Mouse (Mus musculus): ENCODE measurements at regions not wholly inside any gene's neighbourhood (a gene's known extent, or its start where the extent isn't known, plus 50 kb on each side); places are given as distances from the start of the nearest gene placed in this dataset.

DNA sequence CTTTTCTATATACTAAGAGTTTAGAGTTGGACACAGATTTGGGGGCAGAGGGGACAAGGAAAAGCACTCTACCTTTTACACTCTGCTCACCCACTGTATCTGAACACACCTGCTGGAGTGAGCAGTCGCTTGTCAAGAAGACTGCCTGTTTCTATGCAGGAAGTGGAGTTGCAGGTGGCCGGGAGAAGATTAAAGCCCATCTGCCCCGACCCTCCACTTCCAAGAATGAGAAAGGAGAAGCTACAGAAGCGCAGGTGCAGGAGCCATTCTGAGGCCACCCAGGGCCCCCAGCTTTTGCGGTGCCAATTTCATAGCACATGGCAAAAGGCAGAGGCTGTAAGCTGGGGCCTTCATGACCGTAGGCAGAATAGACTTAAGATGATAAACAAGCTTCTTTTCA lies 108.4 kb upstream of the Atp6ap2 start:
- ATAC-seq: no peak

DNA sequence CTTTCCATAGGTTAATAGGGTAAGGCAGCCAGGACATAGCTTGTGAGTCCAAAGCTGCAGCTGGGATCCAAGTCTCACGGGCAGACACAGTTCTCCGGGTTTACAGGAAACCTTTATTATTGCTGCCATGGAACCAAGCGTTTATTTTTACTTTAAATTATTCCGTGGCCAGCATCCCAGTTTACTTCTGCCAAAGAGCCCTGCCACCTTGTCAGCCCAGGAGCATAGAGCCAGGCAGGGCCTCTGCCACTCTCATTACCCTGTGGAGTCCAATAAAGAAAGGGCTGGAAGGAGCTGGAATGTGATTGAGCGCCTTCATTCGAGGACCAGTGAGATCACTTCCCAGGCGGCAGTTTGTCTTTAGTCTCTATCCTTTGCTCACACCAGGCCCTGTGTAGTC lies 96.6 kb upstream of the Atp6ap2 start:
- no peak for ATAC-seq

DNA sequence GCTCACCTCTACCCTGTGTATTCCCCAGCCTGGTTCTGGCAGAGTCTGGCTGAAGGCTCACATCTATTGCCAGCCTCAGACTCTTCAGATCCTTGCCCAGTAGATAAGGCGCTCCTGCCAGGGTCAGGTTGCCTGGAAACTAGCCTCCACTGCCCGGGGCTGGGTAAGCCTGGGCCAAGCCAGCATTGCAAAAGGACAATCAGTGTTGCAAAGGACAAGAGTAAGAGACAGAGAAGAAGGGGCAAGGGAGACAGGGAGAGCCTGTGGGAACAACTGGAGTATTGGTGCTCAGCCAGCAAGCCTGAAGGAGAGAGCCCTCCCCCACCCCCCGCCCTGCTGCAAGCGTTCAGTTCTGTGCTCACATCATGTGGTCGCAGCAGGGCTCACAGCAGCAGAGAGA lies 94.4 kb upstream of the Atp6ap2 start:
- no peak for ATAC-seq

DNA sequence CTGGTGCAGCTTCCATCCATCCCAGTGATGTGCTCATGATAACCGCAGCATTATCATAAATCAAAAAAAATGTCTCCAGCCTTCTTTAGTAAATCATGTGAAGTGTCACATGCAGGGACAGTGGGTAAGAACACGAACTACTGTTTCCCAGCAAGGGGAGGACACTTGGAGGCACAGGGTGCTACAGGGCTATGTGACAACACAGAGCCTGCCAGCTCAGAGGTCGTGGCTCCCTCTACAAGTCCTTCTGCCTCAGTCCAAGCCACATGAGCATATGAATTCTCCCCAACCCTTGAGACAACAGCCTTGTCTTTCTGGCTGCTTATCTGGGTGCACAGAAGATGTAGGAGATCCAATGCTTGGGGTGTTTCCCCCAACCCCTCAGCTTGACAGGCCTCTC lies 93.7 kb upstream of the Atp6ap2 start:
- ATAC-seq: no peak

DNA sequence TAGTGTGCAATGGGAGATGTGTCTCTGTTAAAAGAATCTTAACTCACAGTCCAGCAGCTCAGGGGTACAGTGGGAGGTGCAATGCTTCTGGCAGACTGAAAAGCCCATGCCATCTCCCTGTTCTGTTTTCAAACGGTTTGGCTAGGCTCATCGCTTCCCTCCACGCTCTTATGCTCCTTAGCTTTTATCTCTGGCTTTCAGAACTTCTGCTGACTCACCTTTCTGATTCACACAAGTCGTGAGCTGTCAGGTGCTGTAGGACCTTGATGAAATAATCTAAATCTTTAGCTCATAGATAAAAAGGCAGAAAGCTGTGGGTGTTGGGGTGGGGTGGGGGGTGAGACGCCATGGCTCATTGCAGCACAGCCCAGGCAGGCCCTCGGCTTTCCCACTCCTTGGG lies 93.1 kb upstream of the Atp6ap2 start:
- no peak for ATAC-seq

DNA sequence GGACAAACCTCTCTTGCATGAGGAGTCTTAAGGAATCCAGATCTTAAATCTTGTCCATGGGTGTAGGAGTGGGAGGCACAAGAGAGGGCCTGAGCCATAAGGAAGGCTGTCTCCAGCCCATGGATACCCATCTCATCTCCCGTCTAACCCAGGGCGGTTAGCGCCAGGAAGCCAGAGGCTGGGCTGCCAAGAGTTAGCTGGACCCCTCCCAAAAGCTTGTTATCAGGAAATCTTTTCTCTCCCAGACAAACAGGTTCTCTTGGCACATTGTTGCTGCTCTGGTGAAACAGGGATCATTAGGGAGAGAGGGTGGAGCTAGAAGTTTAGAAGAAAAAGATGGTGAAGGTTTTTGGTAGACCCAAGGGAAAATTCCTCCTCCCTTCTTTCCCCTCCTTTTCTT lies 87.0 kb upstream of the Atp6ap2 start:
- no peak for ATAC-seq

DNA sequence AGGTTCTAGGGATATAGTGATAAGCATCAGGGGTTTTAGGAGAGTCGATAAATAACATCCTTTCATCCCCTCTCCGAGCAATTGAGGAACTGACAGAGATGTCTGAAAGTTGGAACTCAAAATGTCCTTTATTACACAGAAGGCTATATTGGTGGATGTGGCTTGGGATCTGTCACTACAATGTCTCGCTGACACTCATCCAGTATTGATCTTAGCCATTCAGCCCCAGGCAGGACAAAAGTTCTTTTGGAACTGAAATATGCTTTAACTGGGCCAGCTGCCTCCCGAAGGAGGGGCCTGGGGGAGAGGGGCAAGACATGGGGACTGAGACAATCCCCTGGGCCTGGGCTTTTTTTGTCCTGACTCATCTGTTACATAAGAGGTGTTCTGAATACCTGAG lies 85.2 kb upstream of the Atp6ap2 start:
- no peak for ATAC-seq

DNA sequence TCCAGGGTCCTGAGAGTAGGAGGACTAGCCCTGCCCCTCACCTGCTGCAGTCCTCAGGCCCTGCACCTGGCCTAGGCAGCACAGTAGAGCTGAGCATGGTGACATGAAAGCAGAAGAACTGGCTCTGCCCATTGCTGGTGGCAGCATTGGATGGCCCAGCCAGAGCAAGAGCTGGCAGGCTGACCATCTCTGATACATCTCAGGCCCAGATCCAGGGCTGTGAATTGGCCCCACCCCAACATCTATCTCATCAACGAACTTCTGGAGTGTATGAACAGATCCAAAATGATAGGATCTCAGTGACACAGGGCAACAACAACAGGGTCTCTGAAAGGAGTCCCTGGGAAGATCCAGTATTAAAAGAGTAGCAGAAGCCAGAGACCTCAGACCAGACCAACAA lies 84.0 kb upstream of the Atp6ap2 start:
- ATAC-seq: no peak

DNA sequence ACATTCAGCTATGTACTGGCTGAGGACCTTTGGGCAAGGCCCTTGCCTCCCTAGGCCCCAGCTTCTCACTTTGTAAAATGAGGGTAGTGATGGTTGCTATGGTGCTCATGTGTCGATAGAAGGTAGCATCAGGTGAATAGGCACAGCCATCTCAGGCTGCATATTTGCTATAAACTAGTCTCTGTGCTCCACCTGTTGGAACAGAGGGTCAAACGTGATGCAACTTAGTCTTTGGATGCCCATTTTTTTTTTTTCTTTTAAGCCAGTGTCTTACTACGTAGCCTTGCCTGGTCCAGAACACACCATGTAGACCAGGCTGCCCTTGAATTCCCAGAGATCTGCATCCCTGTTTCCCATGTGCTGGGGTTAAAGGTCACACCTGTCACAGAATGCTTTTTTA lies 76.5 kb upstream of the Atp6ap2 start:
- no peak for ATAC-seq

DNA sequence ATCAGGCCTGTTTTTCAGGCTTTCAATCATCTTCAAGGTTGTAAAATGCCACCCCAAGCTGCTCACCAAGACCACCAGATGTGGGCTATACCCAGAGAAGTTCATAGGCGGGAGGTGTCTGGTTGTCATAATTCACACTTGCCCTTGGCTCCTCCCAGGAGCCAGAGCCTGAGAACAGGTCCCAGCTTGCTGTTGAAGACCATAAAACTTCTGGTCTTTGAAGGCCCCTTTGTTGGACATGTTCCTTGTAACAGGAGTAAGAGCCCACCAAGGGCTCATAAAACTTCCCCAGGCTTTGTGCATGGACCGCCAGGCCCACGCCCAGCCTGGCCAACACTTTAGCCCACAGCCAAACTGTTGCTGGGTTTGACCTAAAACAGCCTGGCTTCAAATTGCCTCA lies 62.6 kb upstream of the Atp6ap2 start:
- ATAC-seq: no peak

DNA sequence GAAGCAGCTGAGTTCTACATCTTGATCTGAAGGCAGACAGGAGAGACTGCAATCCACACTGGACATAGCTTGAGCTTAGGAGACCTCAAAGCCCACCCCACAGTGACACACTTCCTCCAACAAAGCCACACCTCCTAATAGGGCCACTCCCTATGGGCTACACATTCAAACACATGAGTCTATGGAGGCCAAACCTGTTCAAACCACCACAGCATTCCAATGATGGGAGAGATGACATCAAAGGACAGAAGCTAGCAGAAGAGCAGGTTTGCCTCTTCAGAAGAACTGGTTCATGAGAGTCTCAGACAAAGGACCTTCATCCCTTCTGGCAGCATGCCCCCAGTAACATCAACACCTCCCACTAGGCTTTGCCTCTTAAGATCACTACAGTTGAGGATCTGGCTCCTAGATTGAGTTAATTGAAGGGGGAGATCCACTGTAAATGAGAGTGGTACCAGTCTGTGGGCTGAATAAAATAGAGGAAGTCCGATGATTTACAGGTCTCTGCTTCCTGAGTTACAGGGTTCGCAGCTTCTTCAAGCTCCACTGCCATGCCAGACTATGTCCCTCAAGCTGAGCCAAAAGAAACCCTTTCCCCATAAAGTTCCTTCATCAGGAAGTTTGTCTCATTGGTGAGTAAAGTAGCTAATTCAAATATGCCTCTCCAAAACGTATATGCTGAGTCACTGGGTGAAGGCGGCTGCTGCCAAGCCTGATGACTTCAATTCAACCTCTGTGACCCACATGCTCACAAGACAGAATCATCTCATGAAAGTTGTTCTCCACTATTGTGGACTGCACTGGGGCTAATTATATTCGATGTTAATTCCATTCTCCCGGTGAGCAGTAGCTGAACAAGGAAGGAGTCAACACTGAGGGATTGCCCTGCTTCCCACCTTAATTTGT lies 56.9 kb upstream of the Atp6ap2 start:
- no peak for ATAC-seq

Measured in activated CD4-positive, CD25-positive, alpha-beta regulatory T cell, adult 4 months (primary cell).